Mouse (Mus musculus) layer of hippocampus, adult 18-20 months (tissue): ENCODE measurements around the gene Zfp292. TPM values are rescaled to one million over a fixed set of nuclear protein-coding genes. Genes with fewer than 3 reads are reported as not detected.

Experiments
- DNase-seq, 2 experiments: peaks; one replicate each; pipeline ENCODE4 v3.0.0; 2022; ENCODE audit warnings: low spot score in 2 of 2
- total RNA-seq, 2 experiments: library from RNA; stranded (reverse); gene quantifications; 2 replicates each; pipeline ENCODE4 v1.2.3; 2021

Gene Zfp292
- total RNA-seq, 2 experiments from 2014 or later, result 25.7 to 25.8 TPM

DNA sequence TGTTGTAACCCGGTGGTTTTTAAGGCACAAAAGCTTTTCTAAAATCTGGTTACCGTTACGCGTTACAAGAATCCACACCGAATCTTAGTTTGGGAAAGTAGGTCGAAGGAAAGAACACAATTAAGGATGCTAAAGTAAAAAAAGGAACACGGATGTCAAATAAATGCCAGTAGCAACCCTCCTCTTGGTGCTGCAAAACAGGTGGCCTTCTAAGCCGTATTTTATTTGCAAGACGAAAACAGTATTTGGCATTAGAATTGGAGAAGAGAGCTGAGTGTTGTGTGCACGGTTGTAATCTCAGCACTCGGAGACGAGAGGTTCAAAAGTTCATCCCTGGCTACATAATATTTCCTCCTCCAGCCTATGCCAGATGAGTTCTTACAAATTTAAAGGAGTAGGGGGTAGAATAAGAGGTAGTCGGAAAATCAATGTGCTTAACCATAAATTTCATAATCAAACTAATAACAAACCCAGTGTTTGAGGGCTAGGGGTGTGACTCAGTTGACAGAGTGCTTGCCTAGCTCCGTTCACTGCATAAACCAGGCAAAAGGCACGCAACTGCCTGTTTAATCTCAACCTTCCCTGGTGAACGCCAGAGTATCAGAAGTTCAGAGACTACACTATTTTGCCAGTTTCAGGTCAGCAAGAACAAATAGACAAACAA is 738 bp upstream of the Zfp292 start:
- DNase-seq, result peak in 1 of 2 experiments; percentile 2

DNA sequence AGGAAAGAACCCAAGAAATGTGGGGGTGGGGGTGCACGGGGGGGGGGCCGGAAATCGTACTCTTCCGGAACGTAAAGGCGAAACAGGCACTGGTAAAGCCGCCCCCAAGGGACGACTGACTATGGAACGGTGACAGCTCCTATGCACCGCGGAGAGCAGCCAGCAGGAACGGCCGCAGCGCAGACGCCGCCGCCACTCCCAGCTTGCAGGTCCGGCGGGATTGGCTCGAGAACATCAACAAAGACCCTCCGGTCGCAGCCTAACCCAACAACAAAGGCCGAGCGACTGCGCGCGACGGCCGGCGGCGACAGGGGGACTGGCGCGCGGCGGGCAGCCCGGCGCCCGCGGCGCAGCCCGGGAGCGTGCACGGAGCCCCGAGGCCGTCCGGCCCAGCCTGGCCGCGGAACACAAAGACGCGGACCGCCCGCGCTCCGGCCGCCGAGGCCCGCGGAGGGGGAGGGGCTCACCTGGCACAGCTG is 430 bp downstream of the Zfp292 start:
- DNase-seq, result peak in 1 of 2 experiments; percentile 53

DNA sequence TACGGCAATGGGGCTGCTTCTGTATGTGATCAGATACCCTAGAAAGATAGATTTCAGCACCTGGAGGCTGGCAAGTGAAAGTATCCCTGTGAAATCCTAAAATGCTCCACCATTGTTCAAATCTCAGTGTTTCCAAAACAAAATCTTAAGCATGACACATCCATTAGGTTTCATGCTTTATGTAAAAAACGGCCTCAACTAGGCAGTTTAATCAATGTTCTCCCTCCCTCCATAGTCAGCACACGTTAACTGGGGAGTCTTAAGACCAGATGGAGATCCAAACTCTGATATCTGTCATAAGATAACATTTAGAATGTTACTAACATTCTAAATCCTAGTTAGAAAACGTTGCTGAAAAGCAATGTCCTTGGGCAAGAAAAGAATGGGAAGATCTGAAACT is 909 bp downstream of the Zfp292 start:
- no peak for DNase-seq

DNA sequence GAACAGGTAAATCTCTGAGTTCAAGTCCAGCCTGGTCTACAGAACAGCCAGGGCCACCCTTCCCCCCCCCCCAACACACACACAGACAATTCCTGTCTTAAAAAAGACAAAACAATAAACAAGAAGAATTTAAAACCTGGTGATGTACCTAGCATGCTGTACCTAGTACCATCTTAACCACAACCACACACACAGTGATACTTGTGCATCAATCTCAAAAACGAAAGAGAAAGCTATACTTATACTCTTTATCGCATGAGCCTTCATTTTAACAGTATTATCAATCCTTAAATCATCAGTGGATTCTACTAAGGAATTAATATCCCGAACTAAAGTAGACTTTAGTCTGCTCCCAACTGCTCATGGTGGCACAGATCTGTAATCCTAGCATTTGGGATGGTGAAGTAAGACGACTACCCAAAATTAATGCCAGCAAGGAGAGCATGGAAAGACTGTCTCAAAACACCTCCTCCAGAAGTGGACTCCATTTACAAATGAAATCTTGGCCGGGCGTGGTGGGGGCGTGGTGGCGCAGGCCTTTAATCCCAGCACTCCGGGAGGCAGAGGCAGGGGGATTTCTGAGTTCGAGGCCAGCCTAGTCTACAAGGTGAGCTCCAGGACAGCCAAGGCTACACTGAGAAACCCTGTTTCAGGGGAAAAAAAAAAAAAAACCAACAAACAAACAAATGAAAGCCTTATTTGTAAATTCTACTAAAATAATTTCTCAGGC is 1.7 kb downstream of the Zfp292 start:
- no peak for DNase-seq

DNA sequence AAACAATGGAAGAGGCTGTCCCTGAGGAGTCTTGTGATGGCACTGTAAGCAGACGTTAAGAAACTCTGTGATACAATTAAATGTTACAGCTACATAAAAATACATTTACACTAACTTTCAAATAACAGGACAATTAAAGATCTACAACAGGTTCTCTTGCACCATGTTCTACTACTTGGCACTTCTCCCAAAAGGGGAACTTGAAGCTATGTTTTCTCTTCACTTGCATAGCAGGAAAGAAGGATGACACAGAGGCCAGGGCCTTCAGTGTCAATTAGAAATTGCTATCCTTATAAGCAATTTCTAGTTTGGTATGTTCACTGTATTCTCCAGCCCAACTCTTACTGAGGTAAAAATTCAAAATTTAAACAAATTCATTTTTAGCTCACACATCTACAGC is 8.5 kb downstream of the Zfp292 start:
- DNase-seq, result no peak

DNA sequence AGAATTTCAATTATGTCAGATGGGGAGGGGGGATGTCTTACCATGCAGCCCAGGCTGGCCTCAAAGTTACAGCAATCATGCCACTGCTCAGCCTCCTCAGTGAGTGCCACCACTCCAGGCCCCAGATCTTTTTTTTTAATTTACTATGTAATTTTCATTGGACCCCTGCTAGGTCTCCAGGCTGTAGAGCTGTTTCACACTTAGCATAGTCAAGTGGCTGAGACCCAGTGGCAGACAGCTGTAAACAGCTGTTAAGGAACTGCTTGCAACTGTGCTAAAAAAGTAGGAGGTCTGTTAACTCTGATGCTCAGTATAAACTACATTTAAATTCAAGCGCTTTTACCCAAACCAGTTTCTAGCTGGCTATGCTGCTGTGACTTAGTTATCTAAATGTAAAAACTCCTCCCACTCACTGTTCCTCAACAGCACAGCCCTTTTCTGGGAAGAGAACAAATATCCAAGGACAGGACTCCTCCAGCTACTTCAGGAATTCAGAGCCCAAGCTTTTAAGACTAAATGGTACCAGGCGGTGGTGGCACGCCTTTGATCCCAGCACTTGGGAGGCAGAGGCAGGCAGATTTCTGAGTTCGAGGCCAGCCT is 9.8 kb downstream of the Zfp292 start:
- no peak for DNase-seq

DNA sequence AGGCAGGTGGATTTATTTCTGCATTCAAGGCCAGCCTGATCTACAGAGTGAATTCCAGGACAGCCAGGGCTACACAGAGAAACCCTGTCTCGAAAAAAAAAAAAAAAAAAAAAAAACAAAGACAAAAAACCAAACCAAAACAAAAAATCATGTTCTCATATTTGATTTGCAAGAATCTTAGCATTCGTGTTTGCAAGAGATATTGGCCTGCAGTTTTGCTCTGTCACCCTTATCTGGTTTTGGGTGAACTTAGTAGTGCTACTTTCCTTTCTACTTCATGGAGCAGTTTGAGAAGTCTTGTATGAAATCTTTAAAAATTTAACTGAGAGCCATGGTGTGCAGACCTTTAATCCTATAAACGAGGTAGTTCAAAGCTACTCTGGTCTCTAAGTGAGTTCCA is 12.9 kb downstream of the Zfp292 start:
- no peak for DNase-seq

DNA sequence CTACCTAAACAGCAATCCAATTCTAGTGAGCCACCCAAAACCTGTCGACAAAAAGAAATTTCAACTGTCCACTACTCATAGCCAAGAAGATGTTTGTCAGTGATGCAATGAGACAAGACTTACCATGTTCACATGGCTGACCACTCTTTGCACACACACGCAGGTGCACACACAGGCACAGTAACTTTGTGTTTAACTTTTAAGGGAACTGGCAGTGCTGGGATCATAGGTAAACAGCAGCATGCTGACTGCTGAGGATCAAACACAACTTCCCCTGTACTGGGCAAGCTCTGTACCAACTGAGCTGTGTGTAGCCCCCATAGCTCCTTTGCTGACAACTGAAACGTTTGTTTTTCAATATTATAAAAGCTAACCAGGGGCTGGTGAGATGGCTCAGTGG is 21.3 kb downstream of the Zfp292 start:
- no peak for DNase-seq

DNA sequence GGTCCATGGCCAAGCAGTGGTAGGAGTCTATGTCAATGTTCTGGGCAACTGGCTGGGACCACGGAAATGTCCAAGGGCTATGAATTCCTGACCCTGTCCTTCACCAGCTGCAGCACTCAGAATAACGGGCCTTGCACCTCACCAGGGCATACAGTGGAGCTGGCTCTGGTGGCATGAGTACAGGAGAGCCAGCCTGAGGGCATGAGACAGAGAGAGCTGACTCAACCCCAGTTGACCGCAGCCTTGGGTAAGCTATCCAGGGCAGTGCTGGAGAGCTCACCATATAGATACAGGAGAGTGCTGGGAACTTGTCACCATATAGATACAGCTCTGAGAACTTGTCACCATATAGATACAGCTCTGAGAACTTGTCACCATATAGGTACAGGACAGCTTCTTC is 23.3 kb downstream of the Zfp292 start:
- DNase-seq, result no peak

DNA sequence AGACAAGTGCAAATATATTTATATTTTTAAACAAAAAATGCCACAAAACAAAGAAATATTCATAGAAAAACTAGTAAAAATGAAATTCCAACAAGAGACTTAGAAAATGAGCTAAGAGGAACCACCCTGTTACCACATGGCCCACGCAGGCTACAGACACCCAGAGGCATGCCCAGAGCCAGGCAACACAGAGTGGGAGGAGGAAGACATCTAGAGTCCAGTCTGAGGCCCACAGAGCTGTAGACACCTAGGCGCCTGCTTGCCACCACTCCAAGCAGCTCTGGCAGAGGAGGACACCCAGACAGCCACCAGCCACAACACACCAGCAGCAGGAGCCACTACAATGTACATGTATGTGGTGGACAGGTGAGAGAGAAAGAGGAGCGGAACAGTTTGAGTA is 23.9 kb downstream of the Zfp292 start:
- DNase-seq, result no peak

DNA sequence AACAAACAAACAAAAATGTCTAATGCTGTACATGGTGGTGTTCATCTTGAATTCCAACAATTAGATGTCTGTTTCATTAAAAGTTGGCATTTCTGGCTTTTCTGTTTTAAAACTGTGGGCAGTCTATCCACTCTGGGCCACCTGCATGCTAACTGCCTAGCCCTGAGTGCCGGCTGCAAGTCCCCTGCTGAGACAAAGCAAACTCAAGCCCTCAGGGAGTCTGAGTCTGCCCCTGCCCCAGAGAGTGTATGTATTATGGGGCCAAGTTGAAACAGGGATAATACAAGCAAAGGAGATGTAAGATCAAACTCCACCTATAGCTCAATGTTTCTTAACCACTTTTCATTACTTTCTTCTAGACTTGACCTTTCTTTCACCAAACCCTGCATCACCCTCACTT is 26.8 kb downstream of the Zfp292 start:
- no peak for DNase-seq

DNA sequence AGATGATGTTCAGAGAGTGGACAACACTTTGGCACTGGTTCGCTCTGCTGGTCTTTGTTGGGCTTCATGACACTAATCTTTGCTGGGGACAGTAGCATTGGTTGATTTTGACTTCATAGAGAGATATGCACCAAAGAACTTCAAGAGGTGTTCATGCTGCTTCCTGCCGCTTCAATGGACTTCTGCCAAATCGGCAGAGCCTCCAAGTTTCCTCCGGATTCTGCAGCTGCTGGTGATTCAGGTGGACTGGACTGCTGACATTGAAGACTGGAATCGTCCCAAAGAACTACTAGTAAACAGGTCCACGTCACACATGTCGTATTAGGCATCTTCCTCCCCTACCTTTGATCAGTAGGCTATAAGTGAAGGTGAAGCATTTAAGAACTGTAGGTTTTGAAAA is 30.7 kb downstream of the Zfp292 start:
- DNase-seq, result no peak

DNA sequence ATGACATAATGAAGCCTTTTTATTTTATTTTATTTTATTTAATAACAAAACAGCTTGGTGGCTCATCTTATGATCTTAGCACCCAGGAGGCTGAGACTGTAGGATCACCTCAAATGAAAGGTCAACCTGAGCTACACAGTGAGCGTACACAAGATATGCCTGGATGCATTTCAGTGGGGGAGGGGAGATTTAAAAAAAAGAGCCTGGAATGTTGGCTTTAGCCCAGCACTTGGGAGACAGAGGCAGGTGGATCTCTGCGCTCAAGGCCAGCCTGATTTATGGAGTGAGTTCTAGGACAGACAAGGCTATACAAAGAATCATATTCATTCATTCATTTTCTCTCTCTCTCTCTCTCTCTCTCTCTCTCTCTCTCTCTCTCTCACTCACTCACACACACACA is 32.6 kb downstream of the Zfp292 start:
- no peak for DNase-seq

DNA sequence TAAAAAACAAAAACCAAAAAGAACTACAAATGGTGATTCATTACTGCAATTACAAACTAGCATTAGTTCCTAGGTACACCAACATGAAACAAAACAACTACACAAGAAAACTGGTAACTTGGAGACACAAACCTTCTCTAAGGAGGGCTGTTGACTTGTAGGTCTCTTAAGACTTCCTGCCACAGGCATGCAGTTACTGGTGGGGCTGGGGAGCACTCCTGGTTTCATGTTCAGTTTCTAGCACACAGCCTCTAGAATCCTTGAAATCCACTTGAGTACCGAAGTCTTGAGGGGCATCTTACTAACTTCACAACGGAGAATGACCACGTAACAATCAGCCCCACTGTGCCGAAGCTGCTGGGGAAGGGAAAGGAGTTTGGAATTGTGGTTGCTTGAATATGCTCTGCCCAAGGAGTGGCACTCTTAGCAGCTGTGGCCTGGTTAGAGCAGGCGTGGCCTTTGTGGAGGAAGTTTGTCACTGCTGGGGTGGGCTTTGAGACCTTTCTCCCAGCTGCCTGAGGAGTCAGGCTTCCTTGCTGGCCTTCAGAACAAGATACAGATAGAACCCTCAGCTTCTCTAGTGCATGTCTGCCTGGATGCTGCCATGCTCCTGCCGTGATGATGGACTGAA is 35.0 kb downstream of the Zfp292 start:
- no peak for DNase-seq

DNA sequence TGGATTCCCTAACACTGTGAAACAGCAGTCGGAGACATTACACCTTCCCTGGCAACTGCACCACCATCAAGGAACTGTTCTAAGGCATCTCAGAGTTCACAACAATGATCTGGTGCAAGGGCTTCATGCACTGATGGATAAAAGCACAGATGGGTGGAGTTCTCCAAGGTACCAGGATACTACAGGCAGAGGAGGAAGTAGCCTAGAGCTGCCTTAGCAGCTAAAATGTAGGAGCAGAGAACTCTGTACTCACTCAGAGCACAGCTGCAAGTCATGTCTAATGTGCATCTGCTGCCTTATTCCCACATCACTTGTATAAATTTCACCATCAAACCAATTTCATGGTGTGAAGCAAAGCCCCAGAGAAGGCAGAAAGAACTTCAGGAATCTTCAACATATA is 38.9 kb downstream of the Zfp292 start:
- no peak for DNase-seq

DNA sequence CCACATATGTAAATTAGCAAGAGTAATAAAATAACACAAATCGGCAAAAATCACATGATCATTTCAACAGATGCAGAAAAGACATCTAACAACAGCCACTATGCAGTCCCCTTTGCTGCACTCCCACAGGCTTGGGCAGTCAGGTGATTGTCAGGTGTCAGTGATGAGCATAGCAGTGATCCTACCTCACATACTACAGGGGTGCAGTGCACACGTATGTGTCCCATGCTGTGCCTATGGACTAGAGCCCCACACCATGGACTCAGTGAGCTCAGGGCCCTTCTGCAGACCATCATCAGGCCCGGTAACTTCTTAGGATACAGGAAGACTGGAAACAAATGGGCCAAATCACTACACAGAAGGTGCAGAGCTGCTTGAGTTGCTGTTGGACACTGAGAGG is 39.9 kb downstream of the Zfp292 start:
- no peak for DNase-seq

DNA sequence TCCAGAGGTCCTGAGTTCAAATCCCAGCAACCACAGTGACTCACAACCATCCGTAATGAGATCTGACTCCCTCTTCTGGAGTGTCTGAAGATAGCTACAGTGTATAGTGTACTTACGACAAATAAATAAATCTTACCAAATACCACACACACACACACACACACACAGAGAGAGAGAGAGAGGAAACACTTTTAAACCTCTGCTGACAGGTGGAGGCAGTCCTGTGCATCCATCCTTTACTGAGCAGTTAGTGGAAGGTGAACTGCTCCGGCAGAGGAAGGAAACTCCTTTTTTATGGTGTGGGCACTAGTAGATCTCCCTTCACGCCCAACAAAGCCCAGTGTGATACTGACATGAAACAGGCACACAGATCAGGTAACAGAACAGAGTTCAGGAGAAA is 51.3 kb downstream of the Zfp292 start:
- no peak for DNase-seq

DNA sequence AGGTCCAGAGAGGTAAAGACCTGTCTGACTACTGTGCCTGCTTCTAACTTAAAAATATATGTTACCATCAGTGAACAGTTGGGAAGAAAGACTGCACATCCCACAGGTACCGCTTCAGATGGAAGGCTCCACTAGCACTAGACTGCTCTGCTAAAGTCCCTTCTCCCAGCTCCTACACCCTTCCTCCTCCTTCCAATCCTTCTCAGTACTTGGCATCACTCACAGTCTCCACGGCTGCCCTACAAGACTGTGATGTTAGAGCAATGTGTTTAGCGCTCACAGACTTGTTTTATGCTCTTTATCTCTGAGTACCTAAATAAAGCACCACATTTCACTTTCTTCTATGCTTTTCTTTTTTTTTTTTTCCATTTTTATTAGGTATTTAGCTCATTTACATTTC is 53.3 kb downstream of the Zfp292 start:
- DNase-seq, result no peak

DNA sequence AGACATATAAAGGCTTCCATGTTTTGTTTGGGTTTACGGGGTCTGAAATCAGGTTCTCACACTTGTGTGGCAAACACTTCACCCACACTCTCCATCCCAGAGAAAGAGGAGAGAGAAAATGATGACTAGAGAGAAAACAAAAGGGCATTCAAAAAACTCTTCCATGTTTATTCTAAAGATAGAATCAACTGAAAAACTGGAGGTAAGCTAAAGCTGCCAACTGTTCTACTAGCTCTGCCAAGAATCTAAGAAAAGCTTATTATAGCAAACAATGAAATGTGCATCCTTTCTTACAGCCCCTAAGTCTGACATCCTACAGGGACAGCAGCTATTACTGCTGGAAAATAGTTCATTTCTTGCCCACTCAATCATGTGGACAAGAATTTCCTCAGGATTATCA is 58.9 kb downstream of the Zfp292 start:
- DNase-seq, result peak in 1 of 2 experiments; percentile 12

DNA sequence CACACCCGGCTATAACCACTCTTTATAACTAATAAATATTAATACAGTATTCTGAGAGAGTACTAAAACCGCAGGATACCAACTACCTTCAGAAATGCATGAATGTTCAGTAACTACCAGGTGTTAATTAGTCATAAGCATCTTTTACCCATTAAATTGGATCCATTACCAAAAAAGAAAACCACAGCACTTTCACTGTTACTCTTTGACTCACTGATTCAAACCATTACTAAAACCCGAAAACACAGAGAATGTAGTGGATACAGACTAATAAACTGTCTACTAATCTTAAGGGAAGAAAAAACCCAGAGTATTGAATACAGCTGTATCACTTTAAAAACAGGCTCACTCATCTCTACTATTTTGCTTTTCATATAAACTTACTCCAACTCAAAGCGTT is 62.9 kb downstream of the Zfp292 start:
- DNase-seq, result no peak

DNA sequence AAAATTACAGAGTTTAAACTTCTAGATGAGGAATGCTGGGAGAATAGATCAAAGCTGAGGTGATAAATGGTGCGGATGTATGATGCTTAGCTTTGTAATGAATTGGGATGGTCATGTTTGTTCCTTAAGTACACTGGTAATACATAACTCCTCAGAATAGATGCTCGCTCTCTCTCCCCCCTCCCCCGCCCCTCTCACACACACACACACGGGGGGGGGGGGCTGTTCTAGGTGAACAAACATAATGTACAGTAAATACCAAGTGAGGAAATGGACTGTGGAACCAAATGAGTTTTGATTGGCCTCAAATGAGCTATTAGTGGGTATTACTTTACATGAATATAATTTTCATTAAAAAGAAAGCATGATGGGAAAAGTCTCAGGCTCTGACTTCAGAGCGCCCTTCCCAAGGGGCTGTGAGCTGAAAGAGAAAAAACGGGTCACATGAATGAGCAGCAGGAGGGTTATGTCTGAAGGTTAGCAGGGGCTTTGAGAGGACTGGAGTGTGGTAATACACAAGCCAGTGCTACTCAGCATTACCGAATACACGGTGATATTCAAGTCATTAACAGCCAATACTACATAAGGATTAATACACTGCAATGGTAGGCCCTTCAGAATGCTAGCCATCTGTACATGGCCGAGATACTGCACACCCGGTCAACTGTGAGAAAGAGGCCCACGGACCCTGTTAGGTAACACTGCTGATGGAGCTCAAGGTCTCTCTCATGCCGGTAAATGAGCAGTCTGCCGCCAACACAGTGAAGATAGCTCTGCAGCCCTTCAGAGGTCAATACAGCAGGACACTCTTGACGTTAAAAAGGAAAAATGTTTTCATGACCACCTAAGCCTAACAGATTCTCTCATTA is 81.4 kb downstream of the Zfp292 start:
- no peak for DNase-seq
